Mouse (Mus musculus): ENCODE data around the gene Hnrnpul1.

The Hnrnpul1 gene

DNA sequence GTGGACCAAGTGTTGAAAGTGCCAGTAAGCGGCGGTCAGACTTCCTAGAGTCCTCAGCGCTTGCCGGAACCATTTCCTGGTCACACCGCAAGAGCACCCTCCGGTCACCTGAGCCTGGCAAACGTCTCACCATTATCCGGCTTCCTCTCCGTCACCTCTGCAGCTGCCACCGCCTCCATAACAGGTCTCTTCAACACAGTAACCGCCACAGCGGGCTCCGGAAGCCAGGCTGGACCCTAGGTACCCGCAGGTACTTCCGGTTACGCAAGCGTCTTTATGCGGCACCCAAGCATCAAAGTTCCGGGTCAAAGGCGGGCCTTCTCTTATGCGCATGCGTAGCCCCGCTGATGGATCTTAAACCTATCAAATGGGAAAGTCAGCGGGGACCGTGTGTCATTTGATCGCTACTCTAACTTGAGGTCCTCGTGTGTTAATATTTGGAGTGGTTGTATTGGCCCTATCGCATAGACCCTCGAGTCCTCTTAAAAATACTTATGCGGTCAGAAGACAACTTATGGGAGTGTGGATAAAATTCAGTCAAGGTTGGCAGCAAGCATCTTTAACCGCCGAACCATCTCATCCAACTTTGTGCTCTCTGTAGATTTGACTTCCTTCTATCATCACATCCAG lies 35.7 kb downstream of the Hnrnpul1 start, which contains the start of gene Ccdc97:
Gene Ccdc97, minus strand, starts transcription at position 301 of the 630 bp plus-strand sequence.
- peak; percentile 96 for DNase-seq (ENCODE audit: low spot score)

GRCm38 (mm10) chr7:25717478-25717877 lies 37.1 kb downstream of the Hnrnpul1 start:
- DNase-seq (ENCODE audit: low spot score): no peak

DNA sequence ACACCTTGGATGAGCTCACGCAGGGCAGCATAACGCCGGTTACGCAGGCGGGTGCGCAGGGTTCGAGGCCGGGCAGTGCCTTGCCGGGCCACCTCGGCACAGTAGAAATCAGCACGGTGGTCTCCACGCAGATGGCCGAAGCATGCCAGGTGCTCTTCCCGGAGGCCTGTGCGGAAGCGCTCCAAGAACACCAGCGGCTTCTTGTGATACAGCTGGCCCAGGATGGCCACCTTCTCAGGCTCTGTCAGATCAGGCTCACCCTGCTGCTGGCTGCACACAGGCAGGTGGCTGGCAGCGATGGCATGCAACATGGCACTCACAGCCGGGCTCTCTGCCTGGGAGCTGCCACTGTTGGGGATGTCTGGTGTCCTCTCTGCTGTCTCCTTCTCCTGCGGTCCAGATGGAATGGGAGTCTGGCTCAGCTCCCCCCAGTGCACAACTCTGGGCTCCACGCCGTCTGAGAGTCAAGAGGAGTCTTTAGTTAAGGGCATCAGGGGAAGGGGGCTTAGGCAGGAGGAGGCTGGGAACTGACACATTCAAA lies 38.8 kb downstream of the Hnrnpul1 start:
- no peak for DNase-seq (ENCODE audit: low spot score)

- no peak for DNase-seq (ENCODE audit: low spot score)
Measured at GRCm38 (mm10) chr7:25714581-25714980, 40.0 kb downstream of the Hnrnpul1 start.

DNA sequence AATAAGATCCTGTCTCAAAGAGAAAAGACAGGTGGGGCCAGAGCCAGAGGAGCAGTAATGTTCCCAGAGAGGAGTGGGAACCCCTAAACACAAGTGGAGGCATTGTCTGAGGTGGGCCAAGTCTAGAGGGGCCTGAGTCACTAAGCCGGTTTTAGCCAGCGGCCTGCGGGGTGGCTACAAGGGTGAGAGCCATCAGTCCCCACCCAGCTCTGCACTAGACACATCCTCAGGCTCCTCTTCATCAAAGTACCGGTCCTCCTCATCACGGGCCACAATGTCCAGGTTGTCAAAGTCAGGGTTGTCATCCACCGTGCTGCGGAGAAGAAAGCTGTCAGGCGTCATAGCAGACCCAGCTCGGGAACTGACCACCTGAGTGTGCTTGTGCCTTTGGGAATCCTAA lies 41.8 kb downstream of the Hnrnpul1 start:
- no peak for DNase-seq (ENCODE audit: low spot score)

DNA sequence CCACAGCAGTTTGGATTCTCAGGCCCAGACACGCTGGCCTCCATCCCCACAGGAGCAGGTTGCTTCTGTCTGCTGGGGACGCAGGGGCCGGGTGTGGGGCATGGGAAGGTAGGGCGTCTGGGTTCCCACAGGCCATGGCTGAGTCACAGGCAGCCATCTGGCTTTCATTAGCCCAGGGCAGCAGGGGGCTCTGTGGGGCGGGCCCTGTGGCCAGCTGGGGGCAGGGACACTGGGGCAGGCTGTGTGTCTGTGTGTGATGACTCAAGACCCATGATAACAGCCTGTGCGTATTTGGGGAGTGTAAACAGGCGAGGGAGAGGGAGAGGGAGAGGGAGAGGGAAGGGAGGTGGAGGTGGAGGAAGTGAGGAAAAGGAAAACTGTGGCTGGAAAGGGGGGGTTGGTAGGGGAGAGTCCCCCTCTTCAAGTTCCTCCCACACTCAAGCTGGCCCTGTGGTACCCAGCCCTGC lies 42.8 kb downstream of the Hnrnpul1 start:
- no peak for DNase-seq (ENCODE audit: low spot score)

GRCm38 (mm10) chr7:25711165-25711564 lies 43.4 kb downstream of the Hnrnpul1 start:
- DNase-seq (ENCODE audit: low spot score): no peak

GRCm38 (mm10) chr7:25710519-25711130 lies 43.9 kb downstream of the Hnrnpul1 start:
- DNase-seq (ENCODE audit: low spot score): no peak

GRCm38 (mm10) chr7:25709961-25710360 lies 44.6 kb downstream of the Hnrnpul1 start:
- peak; percentile 67 for DNase-seq (ENCODE audit: low spot score)

- DNase-seq (ENCODE audit: low spot score): no peak
Measured at GRCm38 (mm10) chr7:25707581-25708292, 46.8 kb downstream of the Hnrnpul1 start.

DNA sequence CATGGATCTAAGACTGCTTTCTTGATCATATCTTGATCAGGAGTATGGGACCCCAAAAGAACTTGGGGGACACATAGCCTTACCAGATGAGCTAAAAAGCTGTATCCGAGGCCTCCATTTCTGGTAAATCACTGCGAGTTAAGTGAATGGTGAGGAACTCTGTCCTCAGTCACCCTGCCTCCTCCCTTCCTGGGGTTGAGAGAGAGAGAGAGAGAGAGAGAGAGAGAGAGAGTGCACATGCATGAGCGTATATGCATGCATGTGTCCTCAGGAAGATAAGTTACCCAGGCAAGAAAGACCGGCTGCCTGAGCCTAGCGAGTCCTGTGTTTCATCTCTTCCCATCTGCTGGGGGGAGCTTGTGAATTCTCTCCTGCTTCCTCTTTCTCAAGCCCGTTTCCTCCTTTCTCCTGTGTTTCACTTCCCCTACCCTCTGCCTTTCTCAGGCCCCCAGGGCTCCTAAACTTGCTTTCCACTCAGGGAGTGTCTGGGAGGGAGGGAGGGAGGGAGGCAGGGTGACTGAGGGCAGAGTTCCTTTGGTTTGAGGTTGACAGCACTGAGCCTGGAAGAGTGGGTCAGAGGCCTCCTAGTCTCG lies 47.9 kb downstream of the Hnrnpul1 start:
- no peak for DNase-seq (ENCODE audit: low spot score)

GRCm38 (mm10) chr7:25705801-25706251 lies 48.7 kb downstream of the Hnrnpul1 start:
- DNase-seq (ENCODE audit: low spot score): no peak

DNA sequence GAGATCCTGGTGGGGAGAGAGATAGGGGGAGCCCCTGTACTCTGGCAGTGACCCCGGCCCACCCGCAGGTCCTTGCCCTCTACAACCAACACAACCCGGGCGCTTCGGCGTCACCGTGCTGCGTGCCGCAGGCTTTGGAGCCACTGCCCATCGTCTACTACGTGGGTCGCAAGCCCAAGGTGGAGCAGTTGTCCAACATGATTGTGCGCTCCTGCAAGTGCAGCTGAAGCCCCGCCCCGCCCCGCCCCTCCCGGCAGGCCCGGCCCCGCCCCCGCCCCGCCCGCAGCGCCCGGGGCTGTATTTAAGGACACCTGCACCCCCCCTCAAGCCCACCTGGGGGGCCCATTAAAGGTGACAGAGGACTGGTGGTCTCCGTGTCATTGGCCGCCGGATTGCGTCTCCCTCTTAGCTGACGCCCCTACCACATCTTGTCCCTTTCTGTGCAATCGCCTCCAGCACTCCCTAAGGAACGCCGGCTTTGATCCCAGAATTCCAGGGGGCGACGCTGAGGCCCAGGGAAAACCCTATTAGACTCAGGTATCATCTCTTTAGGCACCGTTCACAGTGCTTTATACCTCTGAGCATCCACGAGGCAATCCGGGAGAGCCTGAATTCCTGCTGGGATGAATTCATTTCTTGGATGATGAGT lies 49.7 kb downstream of the Hnrnpul1 start:
- no peak for DNase-seq (ENCODE audit: low spot score)

GRCm38 (mm10) chr7:25703793-25704494 lies 50.6 kb downstream of the Hnrnpul1 start:
- DNase-seq (ENCODE audit: low spot score): no peak

GRCm38 (mm10) chr7:25702350-25702749 lies 52.2 kb downstream of the Hnrnpul1 start:
- DNase-seq (ENCODE audit: low spot score): no peak

- DNase-seq (ENCODE audit: low spot score): no peak
Measured at GRCm38 (mm10) chr7:25700732-25701131, 53.8 kb downstream of the Hnrnpul1 start.

GRCm38 (mm10) chr7:25699851-25700250 lies 54.7 kb downstream of the Hnrnpul1 start:
- no peak for DNase-seq (ENCODE audit: low spot score)

DNA sequence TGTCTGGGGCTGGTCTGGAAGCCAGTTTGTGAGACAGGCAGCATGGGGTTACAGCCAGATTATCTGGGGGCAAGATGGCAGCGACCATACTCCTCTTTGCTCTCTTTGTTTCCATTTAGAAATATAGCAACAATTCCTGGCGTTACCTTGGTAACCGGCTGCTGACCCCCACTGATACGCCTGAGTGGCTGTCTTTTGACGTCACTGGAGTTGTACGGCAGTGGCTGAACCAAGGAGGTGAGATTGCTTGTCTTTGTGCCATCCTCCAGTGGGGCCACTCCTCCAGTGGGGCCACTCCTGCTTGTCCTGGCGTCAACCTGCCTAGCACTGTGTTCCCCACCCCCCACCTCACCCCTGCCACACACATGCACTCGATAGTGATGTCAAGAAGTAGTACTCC lies 60.5 kb downstream of the Hnrnpul1 start:
- no peak for DNase-seq (ENCODE audit: low spot score)

GRCm38 (mm10) chr7:25690051-25690450 lies 64.5 kb downstream of the Hnrnpul1 start:
- DNase-seq (ENCODE audit: low spot score): no peak

DNA sequence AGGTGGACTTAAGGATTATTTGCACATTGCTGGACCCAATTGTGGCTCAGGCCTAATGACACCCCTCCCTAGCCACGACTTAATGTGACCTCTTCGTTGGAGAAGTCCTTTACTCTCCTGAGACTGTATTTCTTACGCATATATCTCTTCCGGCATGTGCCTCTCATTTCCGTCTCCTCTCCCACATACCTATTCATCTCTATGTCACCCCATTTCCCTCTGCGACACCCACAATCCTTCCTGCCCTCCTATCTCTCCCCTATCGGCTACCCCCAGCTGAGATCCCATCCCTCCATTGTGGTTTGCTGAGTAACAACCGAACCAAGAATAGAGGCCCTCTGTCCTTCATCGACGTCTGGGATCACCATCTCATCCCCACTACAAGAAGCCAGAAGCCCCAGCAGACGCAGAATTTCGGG lies 64.9 kb downstream of the Hnrnpul1 start:
- DNase-seq (ENCODE audit: low spot score): no peak

Data from layer of hippocampus, adult 11-12 months (tissue).